Mouse (Mus musculus): ENCODE data around the gene Wwp2.

Wwp2 gene

DNA sequence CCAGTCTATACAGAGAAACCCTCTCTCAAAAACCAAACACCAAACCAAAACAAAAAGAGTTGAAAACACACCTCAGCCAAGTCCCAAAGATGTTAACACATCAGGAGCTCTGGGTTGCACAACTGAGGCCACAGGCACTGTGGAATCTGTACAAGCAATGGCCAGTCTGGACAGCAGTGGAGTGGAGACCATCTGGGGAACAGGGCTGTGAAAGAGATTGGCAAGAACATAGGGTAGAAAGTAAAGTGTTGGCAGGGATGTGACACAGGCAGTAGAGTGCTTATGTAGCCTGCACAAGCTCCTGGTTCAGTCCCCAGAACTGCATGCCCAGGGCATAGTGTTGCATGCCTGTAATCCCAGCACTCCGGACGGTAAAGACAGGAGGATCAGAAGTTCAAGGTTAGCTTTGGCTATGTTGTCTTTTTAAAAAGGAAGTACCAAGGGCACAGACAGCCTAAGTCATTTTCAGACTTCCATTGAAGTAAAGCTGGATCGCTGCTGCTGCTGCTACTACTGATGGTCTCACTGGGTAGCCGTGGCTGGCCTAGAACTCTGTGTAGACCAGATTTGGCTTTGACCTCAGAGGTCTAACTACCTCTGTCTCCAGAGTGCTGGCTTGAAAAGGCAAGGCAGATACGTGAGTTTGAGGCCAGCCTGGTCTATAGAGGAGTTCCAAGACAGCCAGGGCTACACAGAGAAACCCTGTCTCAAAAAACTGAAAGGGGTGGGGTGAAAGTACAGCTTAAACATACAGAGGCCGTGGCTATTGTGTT, 79.0 kb downstream of the Wwp2 start:
- 93% methylated on average over 6 of the region's 6 CpGs for WGBS

DNA sequence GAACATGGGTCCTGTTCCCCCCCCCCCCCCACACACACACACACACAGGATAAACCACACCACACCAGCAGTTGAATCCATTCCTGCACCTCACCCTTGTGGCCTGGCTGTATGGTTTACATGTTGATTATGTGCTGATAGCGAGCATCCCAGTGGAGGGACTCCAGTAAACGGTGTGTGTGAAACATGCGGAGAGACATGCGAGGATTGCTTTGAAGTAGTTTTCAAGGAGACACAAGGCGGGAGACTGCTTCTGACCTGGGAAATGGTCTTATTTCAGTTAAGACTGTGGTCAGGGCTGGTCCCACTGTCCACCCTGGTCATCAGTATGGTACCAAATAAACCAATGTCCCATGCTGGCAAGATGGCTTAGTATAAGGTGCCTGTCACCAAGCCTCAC, 82.6 kb downstream of the Wwp2 start:
- WGBS: 97% methylated on average over 5 of the region's 5 CpGs

DNA sequence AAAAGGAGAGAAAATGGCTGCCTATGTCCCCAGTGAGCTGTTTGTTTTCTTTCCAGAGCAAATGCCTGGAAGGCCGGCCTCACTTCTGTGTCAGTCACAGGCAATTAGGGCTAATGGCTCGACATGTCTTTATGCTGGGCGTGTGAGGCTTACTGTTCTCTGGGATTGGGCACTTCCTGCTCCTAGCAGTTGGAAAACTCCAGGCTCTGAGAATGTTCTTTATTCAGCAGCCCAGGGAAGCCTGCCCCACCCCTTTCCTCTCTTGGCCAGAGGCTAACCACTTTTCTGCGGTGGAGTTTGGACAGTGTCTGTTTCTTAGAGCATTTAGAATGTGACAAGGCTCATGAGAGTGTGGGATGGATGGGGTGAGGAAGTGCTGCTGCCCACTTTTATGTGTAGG, 83.7 kb downstream of the Wwp2 start:
- WGBS: 51% methylated on average over 4 of the region's 4 CpGs

DNA sequence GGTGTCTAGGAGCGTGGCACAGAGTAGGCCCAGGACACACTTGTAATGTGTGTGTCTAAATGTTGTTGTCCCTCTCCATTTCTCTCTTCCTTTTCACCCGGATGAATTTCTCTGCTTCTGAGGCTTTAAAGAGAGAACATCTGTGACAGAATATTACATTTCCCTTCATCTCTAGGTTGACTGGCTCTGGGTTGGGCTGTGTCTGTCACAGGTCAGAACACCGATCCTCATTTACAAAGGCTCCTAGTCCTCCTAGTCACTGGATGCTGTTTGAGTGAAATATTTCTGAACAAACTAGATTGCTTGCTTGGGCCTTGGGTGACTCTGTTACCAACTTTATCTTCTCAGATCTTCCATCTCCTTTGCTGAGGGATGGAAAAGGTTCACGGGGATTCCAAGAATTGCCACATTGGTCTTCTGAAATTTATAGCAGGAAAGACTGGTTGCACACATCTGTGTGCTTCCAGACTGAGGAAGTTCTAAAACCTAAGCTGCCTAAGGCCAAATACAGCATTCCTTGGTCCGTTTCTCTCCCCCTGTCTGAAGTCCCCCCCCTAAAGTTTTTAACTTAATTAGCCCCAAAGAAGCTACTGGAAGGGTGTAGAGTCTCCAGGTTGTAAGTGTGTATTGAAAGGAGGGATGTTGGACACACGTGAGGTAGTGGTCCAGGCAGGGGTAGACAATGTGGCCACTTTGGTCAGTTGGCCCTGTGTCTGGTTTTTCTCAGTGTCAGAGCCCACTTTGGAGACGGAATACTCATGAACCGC, 85.8 kb downstream of the Wwp2 start:
- 70% methylated on average over 8 of the region's 8 CpGs for WGBS

DNA sequence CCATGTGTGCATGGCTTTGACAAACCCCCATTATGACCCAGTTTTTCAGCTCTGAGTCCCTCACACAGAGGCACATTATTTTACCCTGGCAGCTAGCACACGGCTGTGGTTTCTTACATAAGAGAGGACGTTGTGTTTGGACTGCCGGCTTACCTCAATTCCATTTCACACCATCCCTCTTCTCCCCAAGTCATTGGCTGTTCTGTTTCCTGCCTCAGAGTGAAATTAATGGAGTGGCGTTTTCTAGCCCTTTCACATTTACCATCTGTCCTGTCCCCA, 86.3 kb downstream of the Wwp2 start:
- WGBS: 28% methylated on average over 4 of the region's 4 CpGs

DNA sequence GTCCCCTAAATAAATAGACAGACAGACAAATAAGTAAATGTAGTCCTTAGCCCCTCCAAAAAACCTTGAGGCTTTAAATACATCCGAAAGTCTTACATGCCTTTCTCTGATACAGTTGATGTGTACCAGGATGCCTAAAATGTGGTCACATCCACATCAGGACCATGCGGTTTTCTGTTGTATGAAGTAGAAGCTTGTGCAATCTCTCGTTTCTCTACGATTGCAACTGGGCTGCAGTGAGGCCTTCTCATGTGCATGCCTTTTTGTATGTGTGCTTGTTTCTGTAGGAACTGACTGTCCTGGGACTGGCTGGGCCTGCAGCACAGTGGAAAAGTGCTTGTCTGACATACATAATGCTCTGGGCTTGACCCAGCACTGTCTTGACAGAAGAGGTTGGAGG, 88.4 kb downstream of the Wwp2 start:
- WGBS: 96% methylated on average over 4 of the region's 4 CpGs

DNA sequence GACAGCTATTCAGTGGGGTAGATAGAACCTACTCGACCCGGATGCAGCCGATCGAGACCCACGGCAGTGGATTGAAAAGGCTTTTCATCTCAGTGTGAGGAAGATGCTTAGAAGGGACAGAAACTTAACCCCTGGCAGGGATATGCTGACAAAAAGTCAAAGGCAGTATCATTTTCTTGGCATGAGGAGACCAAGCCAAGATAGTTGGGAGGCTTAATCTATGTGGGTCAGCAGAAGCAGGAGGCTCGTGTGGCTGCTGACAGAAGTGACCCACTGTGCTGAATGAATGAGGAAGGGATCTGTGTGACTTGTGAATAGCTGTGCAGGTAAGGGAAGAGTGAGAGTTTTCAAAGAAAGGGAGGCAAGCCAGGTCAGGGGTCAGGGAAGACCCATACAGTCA, 92.6 kb downstream of the Wwp2 start:
- 78% methylated on average over 6 of the region's 6 CpGs for WGBS

DNA sequence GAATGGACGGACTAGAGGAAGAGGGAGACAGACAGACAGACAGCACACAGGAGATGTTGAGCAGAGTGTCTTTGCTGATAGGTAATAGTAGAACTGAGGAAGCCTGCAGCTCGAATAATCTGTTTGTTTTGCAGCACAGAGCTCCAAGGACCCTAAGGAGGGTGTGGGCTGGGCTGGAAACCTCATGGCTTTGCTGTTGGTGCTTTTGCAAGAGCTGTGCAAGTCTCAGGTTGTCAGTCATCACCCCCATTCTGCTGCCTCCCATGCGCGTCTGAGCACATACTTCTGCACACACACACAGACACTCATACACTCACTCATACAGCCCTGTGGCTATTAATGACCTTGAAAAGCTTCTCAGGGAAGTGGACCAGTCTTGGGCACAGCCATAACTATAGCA, 101.3 kb downstream of the Wwp2 start:
- WGBS: 87% methylated on average over 4 of the region's 4 CpGs

DNA sequence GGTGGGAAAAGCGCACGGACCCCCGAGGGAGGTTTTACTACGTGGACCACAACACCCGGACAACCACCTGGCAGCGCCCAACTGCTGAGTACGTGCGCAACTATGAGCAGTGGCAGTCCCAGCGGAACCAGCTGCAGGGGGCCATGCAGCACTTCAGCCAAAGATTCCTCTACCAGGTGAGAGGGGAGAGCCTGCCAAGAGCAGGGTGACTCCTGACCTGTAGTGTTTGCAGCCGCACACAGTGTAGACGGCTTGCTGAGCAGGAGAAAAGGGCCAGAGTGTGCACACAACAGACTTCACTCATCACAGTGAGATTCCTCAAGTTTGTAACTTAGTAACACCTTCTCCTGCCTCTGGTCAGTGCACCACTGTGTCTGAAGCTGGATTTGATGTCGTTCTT, 104.5 kb downstream of the Wwp2 start:
- WGBS: 91% methylated on average over 12 of the region's 12 CpGs

DNA sequence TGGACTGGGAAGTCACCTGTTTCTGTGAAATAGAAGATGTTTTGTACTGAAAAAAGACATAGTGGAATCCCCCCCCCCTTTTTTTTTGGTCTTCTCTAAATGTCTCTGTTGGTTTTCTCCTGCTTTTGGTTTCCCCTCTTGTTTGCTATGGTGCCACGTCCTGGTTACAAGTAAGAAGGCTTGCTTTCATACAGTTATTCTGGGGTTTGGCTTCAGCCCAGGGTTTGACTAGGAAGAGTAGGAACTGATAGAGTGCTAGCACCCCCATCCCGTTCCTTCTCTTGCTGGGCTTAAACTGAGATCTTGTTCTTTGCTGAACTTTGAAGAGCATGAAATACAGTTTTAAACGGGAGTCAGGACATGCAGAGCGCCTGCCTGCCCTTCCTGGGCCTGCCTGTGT, 105.2 kb downstream of the Wwp2 start:
- WGBS: 52% methylated on average over 4 of the region's 4 CpGs

DNA sequence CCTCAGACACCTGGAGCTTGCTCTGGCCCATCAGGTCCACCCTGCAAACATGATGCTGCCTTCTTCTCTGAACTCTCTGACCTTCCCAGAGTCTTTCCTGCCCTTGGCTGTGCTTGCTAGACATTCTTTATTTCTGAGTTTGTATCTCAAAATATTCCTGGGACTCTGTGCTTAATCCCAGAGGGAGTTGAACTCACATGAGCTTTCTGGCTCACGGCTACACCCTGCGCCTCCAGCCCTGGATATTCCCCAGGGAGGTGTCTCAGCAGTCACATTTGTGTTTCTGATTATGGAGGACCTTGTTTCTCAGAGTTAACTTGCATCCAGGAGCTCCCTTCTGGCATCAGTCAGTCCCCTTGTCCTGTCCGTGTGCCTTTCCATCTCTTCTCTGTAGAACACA, 106.0 kb downstream of the Wwp2 start:
- WGBS: 83% methylated on average over 3 of the region's 3 CpGs

DNA sequence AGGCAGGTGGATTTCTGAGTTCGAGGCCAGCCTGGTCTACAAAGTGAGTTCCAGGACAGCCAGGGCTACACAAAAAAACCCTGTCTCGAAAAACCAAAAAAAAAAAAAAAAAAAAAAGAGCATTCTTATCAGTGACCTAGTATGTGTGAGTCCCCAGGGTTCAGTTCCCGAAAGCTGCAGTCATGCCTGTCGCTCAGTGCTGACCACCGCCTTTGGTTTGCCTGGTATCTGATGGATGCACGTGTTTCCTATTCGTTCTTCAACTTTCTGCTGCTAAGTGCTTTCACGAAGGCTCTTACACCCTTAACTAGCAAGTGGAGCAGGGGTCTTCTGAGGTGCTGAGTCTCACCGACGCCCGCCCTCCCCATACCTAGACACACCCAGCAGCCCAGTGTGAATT, 107.5 kb downstream of the Wwp2 start:
- WGBS: 92% methylated on average over 11 of the region's 11 CpGs

DNA sequence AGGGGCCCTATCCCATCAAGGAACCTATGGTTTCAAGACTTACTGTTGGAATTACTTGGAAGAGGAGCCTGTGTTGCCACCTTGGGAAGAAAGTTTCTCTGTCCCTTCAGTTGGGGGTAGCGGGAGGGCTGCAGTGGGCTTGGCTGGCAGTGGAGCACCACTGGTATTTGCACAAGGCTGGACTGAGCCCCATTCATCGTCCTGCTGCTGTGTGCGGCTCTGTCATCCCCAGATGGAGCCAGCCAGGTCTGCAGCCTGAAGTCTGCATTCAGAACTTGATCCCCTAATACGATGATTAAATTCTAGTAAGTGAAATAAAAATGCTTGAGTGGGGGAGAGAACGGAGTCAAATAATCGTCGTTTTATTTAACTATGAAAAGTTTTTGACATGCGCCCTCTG, 108.0 kb downstream of the Wwp2 start:
- 80% methylated on average over 8 of the region's 8 CpGs for WGBS

DNA sequence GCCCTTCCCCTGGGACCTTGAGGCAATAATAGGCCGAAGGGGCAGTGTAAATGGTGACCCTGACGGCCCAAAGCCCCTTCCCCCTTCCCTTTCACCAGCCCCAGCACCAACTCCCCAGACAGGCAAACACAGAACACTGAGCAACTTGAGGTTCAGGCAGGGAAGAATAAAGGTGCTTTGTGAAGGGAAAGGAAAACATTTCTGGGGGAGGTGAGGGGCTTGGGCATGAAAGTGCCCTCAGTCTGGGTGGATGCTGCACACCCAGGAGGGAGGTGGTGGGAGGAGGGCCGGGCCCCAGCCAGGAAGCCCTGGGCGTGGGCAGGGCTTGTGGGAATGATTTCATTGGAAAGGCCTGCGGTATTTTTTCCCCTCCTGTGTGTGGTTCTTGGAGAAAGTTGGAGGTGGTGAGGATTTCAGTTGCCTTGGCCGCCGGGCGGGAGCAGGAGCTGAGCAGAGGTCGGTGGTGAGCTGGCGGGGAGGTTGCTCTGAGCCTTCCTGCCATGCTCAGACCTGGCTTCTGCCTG, 108.5 kb downstream of the Wwp2 start:
- 29% methylated on average over 10 of the region's 10 CpGs for WGBS

DNA sequence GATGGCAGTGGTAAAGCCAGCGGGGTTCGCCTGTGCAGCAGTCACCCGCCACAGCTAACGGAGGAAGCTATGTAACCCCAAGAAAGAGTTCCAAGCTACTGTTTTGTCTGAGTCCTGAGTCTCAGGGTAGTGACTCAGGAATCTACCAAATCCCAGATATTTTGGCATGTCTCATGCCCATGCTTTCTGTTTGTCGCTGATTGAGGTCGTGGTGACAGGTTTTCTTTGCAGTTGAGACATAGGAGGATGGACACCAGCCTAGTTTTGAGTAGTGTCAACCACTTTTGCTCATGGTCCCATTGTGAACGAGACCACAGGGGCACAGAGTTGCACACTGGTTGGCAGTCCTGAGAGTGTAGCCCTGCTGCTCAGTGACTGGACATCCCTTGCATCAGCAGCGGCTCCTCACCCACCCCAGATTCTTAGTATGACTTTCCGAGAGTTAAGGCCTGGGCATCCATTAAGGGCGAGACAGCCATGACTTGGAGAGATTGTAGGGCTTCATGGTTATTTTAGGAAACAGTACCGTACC, 109.5 kb downstream of the Wwp2 start:
- WGBS: 72% methylated on average over 11 of the region's 11 CpGs

DNA sequence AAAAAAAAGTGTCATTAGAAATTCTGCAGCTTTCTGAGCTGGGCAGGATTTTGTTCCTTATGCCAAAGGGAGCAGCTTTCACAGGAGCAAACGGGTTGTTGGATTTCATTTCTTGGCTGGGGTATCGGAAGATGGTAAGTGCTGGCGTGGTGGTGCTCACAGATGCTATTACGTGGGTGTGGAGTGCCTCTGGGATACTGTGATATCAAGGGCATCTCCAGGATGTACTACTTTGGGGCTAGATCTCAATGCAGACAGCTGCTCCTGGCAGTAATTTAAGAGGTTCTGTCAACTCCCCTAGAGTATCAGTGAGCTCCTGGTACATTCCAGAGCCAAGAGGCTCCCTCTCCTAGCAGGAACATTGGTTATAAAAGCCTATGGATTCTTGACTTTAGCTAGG, 110.0 kb downstream of the Wwp2 start:
- 36% methylated on average over 4 of the region's 4 CpGs for WGBS

DNA sequence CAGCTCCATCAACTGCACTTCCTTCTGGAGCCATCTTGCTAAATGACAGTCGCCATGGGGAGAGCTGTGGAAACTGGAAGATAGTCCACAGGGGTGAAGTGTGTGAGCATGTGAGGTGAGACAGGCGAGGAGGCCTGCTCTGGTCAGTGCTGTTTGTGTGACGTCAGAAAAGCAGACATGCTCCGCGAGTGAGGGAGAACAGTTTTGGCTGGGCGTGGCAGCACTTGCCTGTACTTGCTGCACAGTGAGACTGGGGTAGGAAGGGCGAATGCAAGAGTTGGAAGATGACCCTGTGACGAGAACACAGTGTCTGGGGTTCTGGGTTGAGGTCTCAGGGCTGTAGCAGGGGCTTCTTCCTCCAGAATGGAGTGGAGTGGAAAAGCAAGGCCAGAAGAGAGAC, 110.7 kb downstream of the Wwp2 start:
- 90% methylated on average over 8 of the region's 8 CpGs for WGBS

DNA sequence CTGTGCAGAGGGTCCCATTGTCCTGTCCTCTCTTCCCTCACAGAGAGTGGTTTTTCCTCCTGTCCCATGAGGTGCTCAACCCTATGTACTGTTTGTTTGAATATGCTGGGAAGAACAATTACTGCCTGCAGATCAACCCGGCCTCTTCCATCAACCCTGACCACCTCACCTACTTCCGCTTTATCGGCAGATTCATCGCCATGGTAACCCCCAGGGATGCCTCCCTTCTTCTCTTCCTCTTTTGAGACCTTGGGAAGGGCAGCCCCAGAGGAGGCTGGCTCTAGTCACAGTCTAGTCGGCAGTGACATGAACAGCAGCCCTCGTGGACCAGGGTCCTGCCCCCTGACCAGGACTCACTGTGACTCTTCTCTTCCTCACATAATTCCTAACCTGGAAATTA, 116.1 kb downstream of the Wwp2 start:
- 68% methylated on average over 6 of the region's 6 CpGs for WGBS

DNA sequence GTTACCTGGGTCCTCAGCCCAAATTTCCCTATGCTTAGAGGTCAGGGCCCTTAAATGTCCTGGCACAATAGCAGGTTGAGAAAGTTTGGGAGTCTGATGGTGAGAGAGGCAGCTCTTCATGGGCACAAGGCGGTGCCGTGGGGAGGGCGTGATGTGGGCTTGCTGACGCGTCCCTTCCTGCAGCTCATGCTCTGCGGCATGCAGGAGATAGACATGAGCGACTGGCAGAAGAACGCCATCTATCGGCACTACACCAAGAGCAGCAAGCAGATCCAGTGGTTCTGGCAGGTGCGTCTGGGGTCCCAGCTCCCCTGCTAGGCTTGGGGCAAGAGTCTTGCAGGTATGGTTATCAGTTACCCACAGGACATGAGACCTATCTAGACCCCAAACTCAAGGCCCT, 119.1 kb downstream of the Wwp2 start:
- WGBS: 89% methylated on average over 10 of the region's 10 CpGs

DNA sequence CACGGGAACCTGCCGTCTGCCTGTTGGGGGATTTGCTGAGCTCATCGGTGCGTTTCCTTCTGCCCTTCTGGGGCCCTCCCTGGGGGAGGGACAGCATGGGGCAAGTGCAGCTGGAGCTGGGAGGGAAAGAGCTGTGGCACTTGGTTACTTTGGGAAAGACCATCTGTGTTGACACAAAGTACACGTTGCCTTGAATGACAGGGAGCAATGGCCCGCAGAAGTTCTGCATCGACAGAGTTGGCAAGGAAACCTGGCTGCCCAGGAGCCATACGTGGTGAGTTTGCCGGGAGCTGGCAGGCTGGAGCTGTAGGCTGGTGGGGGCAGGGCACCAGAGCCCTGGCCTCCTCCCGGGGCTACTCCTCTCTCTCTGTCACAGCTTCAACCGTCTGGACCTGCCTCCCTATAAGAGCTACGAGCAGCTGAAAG, 120.4 kb downstream of the Wwp2 start:
- 37% methylated on average over 12 of the region's 12 CpGs for WGBS

DNA sequence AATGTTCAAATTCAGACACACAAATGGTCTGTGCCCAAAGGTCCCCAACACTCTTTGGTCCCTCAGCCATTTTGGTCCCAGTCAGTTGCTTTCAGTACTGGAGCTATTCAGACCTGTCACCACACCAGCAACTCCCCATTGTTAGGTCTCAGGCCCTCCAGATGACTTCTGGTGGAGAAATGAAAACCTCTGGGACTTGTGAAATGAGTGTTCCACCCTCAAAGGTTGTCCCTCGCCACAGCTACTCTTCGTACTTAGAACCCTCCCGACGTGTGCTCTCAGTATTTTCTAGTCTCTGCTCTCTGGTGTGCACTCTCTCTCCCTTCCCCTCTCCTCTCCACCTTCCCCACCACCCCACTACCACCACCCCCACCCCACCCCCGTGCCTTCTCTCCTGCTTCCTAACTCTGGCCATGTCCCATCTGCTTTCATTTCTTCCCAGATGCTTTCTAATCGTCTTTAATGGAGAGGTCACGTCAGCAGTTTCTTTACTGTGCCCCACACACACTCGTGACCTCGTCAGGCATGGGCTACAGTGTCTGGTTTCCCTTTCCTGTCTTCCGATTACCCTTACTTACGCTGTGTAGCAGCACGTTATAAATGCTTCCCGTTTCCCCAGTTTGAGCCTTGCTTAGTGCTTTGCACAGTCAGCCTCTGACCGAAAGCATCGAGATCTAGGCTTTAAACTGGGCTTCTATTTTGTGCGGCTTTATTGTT, 124.8 kb downstream of the Wwp2 start:
- 65% methylated on average over 16 of the region's 16 CpGs for WGBS

DNA sequence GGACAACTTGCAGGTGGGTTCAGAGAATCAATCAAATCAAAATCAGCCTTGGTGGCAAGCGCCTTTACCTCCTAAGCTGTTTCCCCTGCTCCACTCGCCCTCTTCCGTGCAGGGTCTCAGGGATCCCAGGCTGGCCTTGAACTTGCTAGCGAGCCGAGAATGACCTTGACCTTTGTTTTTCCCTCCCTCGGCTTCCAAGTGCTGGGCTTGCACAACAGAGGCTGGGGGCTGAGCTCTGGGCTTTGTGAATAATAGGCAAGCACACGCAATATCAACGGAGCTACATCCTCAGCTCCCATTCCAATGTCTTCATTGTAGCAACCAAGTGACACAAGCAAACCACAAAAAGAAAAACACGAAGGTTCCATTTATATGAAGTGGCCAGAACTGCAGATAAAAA, 126.0 kb downstream of the Wwp2 start:
- 83% methylated on average over 9 of the region's 9 CpGs for WGBS

DNA sequence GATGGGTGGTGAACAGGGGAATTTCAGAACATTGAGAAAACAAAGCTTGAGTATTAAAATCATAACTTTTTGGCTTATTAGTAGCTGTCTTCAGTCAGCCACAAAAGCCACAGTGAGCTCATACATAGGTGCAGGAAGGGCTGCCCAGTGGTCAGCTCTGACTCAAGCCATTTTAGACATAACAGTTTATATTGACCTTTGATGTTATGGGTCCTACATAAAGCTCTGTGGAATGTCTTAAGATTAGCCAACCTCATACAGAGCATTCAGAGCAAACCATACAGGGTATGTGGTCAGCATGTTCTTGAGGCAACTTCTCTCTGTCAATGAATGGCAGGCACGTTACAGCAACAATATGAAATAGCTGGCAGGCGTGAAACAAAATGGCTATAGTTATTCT, 134.9 kb downstream of the Wwp2 start:
- WGBS: 78% methylated on average over 2 of the region's 2 CpGs

Data from cerebral cortex, adult 2 months (tissue).